Mouse (Mus musculus): ENCODE results near the gene Tbc1d17.
A peak's percentile ranks its signal among the peaks of the same experiment; 100 is the strongest.
"Not testable (repeated sequence)": the region's sequence is repeated elsewhere in the genome, so short reads cannot be mapped to it uniquely, and the experiment has no call there.

Tbc1d17 gene

DNA sequence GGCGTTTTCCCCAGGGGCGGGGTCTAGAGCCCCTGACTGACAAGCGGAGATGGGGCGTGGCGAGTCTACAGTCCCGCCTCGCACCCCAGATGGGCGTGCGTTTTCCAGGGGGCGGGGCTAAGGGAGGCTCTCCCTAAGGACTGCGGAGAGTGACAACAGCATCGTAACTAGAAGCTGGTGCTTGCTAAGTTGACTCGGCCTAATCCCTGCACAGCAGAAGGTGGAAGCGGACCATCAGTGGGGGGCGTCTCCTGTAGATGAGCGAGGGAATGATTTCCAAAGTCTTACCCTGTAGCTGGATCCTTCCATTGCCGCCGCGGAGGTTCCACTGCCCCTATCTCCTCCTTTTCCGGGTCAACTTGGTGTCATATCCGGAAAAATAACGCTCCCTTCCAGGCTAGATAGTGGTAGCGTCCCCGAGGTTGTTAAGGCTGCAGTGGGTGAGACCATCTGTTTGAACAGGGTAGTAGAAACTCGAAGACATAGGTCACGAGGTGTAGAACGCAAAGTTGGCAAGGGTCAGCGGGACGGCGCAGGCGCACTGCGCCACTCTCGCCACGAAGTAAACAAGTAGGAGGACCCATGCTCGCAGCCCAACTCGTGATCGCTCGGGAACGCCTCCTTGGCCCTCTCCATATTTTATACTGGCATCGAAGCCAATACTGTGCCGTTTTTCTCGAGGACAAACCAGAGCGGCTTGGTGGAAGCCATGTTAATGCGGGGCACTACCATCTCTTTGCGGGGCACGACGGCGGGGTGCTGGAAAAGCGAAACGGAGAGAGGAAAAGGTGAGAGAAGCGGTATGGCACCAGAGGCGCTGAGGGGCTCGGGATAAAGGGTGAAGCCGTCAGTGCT lies at the start of gene Tbc1d17, which contains the start of gene Akt1s1:
Gene Tbc1d17 (minus strand): TSS at position 519 of the 855 bp plus-strand sequence.
Gene Akt1s1 (plus strand): TSS at position 431 of the 855 bp plus-strand sequence.
- peak; percentile 97 for DNase-seq

DNA sequence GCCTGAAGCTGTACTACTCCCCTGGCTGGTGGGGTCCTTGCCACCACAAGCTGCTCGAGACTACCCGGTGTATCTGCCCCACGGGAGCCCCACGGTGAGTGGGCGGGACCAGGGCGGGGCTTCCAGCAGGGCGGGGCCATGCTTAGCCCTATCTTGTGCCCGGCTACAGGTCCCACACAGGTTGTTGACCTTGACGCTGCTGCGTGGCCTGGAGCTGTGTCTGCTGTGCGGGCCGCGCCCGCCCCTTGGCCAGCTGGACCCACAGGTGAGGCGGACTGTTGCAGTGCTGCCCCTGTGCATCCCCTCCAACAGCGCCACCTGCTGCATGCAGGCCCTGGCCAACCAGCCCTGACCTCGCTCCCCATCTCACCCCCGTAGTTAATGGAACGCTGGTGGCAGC lies 49.7 kb upstream of the Tbc1d17 start:
- DNase-seq = peak; percentile 79

DNA sequence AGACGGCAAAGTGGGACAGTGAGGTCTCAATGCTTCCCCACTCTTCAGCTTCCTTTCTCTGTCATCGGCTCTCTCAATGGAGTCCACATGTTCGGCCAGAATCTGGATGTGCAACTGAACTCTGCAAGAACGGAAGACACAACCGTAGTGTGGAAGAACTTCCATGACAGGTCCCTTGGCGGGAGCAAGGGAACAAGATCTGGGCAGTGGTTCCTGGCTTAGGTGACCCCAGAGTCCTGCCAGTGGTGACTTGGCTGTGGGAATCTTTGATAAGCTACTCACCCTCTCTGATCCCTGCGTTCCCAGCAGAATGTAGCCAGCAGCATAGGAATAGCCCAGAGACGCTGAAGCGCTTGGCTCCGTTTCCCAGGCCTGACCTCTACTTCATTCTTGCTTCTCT lies 47.6 kb upstream of the Tbc1d17 start:
- no peak for DNase-seq

- peak; percentile 82 for DNase-seq
Measured at GRCm38 (mm10) chr7:44895593-44896434, 46.9 kb upstream of the Tbc1d17 start, which contains the start of gene Fuz. Fuz (plus strand) TSS chr7:44896079.

GRCm38 (mm10) chr7:44895206-44895592 lies 46.3 kb upstream of the Tbc1d17 start:
- DNase-seq = no peak

GRCm38 (mm10) chr7:44894175-44894574 lies 45.3 kb upstream of the Tbc1d17 start:
- DNase-seq = no peak

DNA sequence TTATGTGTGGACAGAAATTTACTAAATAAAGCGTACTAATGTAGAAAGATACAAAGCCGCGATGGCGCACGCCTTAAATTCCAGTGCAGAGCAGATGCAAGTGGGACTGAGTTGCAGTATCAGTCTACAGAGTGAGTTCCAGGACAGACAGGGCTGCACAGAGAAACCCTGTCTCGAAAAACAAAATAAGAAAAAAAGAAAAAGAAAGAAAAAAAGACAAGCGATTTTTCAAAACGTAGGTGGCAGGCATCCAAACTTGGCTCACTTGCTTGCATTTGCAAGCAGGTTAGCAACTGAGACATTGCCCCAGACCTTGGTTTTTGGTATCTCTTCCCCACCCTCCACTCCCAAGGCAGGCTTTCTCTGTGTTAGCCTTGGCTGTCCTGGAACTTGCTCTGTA lies 44.3 kb upstream of the Tbc1d17 start:
- no peak for DNase-seq

DNA sequence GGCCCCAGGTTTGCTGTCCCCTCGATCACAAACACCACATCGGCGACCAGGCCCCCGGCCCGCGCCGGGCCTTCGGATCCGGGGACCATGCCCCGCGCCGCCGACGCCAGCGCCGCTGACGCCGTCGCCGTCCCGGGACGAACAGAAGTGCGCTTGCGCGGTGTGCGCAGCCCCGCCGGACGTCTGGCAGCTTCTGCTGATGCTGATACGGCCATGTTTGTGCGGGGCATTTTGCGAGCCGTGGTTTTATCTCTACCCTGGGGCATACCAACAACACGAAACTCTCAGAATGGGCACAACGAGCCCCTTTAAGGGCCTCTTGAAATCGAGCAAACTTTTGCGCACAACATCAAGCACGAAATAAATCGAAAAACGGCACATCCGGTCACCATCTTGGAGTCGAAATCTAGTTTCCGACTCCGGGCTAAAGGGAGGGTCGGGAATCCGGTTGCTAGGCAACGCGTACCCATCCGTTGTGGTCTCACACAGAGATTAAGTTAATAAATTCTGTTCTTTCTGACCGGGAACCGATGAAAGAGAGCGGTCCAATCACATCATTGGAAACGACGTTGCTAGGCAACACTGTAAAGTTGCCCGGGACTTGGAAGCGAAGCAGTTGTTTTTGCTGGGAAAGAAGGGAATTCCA lies 43.5 kb upstream of the Tbc1d17 start, which contains the start of gene Med25:
Gene Med25 (minus strand): TSS at position 437 of the 646 bp plus-strand sequence.
- peak; percentile 91 for DNase-seq

DNA sequence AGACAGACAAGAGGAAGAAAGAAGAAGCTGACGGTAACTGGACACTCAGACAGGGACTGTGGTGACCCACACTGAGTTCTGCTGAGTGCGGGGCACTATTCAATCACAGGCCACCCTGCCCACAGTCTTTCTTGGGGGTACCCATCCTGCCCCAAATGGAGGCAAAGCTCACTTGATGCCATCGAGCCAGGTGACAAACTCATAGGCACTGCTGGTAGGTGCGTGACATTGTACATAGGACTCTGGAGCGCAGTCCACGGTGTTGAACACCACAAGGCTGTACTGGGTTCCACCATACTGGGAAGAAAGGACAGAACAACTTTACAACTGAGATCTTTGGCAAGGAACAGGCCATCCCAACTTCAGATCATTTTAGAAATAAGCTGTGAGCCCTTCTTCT lies 42.7 kb upstream of the Tbc1d17 start:
- no peak for DNase-seq

GRCm38 (mm10) chr7:44890737-44891136 lies 41.9 kb upstream of the Tbc1d17 start:
- no peak for DNase-seq

DNA sequence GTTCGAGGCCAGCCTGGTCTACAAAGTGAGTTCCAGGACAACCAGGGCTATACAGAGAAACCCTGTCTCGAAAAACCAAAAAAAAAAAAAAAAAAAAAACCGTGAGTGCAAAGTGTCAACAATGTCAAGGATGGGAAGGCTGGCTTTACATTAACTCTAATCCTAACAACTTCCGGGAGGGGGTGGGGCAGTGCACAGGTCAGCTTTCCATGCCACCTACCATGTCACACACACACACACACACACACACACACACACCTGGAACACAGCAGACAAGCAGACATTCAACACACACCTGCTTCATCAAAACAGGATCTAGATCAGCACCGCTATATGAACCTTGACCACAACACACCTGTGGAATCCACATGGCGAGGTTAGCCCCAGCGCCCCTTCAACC lies 41.3 kb upstream of the Tbc1d17 start:
- no peak for DNase-seq

DNA sequence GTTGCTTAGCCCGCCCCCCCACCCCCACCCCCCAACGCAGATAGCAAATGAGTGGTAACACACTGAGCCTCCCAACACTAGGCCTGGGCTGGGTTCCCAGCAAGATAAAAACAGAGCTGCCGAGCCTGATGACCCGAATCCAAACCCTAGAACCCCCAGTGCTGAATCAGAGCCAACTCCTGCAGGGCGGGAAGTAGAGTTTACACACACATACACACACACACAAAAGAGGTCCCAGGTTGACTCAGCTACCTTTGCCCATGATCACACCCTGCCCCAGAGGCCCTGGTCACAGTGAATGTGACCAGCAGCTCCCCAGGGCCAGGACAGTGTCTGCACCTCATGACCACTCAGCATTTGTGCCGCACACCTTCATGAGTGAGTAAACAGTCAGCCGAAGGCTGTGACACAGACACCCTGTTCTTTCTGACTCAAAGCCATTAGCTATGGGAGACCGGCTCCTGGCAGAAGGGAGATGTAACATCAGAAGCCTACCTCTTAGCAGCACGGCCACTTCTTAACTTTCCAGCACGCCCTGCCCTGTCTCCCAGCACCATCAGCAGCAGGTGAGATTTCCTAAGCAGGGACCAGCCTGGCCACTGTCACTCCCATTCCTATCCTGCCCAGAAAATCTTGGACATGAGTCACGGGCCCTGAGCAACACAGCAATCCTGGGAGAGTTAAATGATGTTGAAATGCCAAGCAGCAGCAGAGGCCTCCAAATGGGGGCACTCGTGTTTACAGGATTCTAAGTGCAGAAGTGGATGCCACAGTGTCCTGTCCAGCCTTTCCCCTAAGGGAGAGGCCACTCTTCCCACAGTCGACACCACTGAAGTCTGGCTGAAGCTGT lies 39.6 kb upstream of the Tbc1d17 start:
- no peak for DNase-seq

- DNase-seq = no peak
Measured at GRCm38 (mm10) chr7:44886964-44887363, 38.1 kb upstream of the Tbc1d17 start.

GRCm38 (mm10) chr7:44884637-44885036 lies 35.8 kb upstream of the Tbc1d17 start:
- DNase-seq = no peak

DNA sequence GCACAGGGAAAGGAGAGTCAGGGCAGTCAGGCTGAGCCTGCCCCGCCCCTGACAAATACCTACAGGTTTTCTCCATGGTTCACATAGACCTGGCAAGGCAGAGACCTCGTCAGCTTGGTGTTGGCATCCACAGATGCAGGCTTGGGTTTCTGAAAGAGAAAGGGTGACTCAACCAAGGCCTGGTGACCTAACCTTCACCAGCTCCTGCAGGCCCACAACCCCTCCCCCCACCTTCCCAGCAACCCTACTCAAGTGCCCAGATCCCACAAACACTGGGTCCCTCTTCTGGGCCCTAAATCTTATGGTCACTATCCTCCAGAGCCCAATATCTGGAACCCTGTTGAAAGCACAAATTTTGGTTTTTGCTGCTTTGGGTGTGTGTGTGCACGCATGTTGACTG lies 34.2 kb upstream of the Tbc1d17 start:
- DNase-seq = no peak

- DNase-seq = no peak
Measured at GRCm38 (mm10) chr7:44877833-44878232, 29.0 kb upstream of the Tbc1d17 start.

DNA sequence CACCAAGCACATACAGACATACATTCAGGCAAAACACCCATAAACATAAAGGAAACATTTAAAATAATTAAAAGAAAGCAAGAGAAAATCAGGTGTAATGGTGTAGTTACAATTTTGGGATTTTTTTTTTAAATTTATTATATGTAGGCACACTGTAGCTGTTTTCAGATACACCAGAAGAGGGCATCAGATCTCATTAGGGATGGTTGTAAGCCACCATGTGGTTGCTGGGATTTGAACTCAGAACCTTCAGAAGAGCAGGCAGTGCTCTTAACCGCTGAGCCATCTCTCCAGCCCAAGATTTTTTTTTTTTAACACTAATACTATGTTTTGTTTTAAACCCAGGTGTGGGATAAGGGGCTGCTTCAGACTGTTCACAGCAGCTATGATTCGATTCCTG lies 22.9 kb upstream of the Tbc1d17 start:
- not testable (repeated sequence) for DNase-seq

DNA sequence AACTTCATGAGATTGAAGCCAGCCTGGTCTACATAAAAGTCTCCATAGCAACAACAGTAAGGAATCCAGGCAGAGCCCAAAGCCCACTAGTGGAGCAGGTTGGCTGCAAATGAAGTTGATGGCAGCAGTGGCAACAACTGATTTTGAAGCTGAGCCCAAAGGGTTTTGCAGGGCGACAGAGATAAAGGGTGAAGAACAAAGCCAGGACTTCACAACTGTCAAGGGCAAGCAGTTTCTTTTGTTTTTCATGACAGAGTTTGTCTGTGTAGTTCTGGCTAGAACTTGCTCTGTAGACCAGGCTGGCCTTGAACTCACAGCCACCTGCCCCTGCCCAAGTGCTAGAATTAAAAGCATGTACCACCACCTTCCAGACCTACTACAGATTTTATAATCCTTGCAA lies 22.3 kb upstream of the Tbc1d17 start:
- DNase-seq = no peak

DNA sequence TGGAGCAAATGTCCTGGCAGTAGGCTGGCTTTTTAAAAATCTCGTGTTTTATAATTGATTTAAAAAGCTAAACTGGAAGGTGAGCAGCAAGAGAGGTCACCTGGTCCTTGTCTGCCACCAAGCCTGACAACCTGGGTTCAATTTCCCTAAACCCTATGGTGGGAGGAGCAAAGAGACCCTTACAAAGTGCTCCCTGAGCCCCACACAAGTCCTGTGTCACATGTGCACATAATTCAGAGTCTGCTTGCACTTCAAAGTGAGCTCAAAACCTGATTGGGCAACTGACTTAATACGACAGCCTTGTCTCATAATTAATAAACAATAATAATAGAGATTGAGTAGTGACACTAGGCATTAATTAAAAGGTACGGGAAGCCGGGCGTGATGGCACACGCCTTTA lies 21.7 kb upstream of the Tbc1d17 start:
- no peak for DNase-seq

GRCm38 (mm10) chr7:44869697-44870528 lies 21.0 kb upstream of the Tbc1d17 start, which contains the start of gene Ptov1:
Ptov1 (minus strand) TSS chr7:44869788.
- peak; percentile 88 for DNase-seq
